Mouse (Mus musculus) embryonic fibroblast, embryonic 13.5 days (primary cell): Measurements from ENCODE around the gene Ndufaf2.

Source experiments
- CTCF ChIP-seq: IDR thresholded peaks from 2 replicates; pipeline ENCODE4 v1.5.1; 2011; ENCODE audit warnings: mild to moderate bottlenecking, control low read depth, low read length, moderate library complexity, borderline replicate concordance; ENCODE audit not compliant: insufficient read depth
- POLR2A ChIP-seq: IDR thresholded peaks from 2 replicates; pipeline ENCODE4 v1.6.1; 2011; ENCODE audit warnings: low read depth, mild to moderate bottlenecking, control low read depth, low read length, moderate library complexity

DNA sequence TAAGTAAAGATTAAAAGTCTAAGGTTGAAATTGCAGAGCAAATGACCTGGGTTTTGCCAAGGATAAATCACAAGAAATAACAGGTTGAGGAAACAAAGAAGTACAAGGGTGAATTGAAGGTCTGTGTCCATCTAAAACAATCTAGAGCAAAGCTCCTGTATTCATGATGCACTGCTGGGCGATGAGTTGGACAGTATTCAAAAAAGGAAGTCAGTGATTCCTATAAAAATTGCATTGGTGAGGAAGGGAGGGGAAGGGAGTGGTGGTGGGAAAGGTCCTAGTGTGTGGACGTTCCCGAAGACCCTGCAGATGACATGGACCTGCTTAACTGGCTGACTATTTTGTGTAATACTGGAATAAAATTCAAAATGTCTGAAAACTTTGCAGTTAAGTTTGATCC is 6.2 kb upstream of the Ndufaf2 start:
- TF ChIP-seq POLR2A (no peak), CTCF (no peak)
